Comparison of ENCODE assay signal across 25 mouse cellular contexts in genomic region chr13:55047706-55048105, GRCm38 (mm10).
"Had no signal": no experiment of that assay in that cellular context is flagged by ENCODE, and none has a peak within 500 bp of the region (broad histone marks: within the 10 kb centered on the region; RNA-seq: fewer than 3 reads in every experiment).

No protein-coding gene starts in this region.

- ATAC-seq: inflammation-experienced regulatory T-cells, adult 6 months; intestine, embryonic 15.5 days; intestine, postnatal 0 days had no signal

- H3K4me3 ChIP-seq: gastrocnemius, adult 2 months; heart, adult 2 months; heart, embryonic 10.5 days; heart, embryonic 12.5 days; hindbrain, embryonic 10.5 days; hindbrain, embryonic 15.5 days; intestine, embryonic 15.5 days; layer of hippocampus, adult 2 months; left cerebral cortex, adult 2 months; limb, embryonic 10.5 days; limb, embryonic 12.5 days; liver, embryonic 13.5 days had no signal

- H3K4me2 ChIP-seq: heart, embryonic 12.5 days; hindbrain, embryonic 15.5 days; intestine, embryonic 15.5 days; limb, embryonic 12.5 days; liver, embryonic 11.5 days; liver, embryonic 13.5 days had no signal

- DNase-seq: gastrocnemius, adult 2 months; gastrocnemius, postnatal 10 days; gastrocnemius, postnatal 25 days; heart, adult 2 months; heart, postnatal 10 days; heart, postnatal 4 days; kidney, adult 18-20 months; kidney, adult 8-10 months; kidney, postnatal 10 days; kidney, postnatal 25 days; kidney, postnatal 4 days; liver; liver, embryonic 13.5 days had no signal

- H3K27me3 ChIP-seq: heart, embryonic 12.5 days; hindbrain, embryonic 15.5 days; intestine, embryonic 15.5 days; limb, embryonic 12.5 days; liver, embryonic 13.5 days had no signal

- H3K27ac ChIP-seq: gastrocnemius, adult 2 months; heart, adult 2 months; heart, embryonic 10.5 days; hindbrain, embryonic 10.5 days; hindbrain, embryonic 15.5 days; intestine, embryonic 15.5 days; layer of hippocampus, adult 2 months; left cerebral cortex, adult 2 months; limb, embryonic 10.5 days; limb, embryonic 12.5 days; liver, embryonic 13.5 days had no signal

- H3K4me1 ChIP-seq: heart, embryonic 10.5 days; heart, embryonic 12.5 days; hindbrain, embryonic 10.5 days; intestine, embryonic 15.5 days; limb, embryonic 10.5 days; limb, embryonic 12.5 days; liver, embryonic 13.5 days had no signal

- H3K9me3 ChIP-seq: heart, embryonic 10.5 days; heart, embryonic 12.5 days; hindbrain, embryonic 10.5 days; hindbrain, embryonic 15.5 days; intestine, embryonic 15.5 days; limb, embryonic 10.5 days; limb, embryonic 12.5 days; liver, embryonic 13.5 days had no signal

- H3K36me3 ChIP-seq: hindbrain, embryonic 15.5 days; intestine, embryonic 15.5 days had no signal

- H3K9ac ChIP-seq: heart, embryonic 12.5 days; hindbrain, embryonic 15.5 days; intestine, embryonic 15.5 days; limb, embryonic 12.5 days; liver, embryonic 13.5 days had no signal
